Mouse (Mus musculus) stomach, adult 2 months (tissue): Measurements from ENCODE around the gene Bdkrb1. TPM values are rescaled to one million over a fixed set of nuclear protein-coding genes. Genes with fewer than 3 reads are reported as not detected.

Experiments
- polyA plus RNA-seq: library from polyadenylated mRNA; depleted of rRNA; stranded (reverse); fragments of >200 nt; gene quantifications from 2 replicates; pipeline ENCODE4 v1.2.3, GENCODE M21; 2012; rRNA removed

Gene Bdkrb1
- 1.7 and 1.9 TPM in 2 replicates for polyA plus RNA-seq

GRCm38 (mm10) chr12:105602581-105603210, at the start of gene Bdkrb1:
Gene Bdkrb1, plus strand, starts transcription at chr12:105603085.

GRCm38 (mm10) chr12:105562936-105563680, 39.8 kb upstream of the Bdkrb1 start, which contains the start of gene Bdkrb2:
Gene Bdkrb2, plus strand, starts transcription at chr12:105563226.

Other genes with a start within 250 kb of the Bdkrb1 start
- gene D430019H16Rik, start 149.2 kb upstream of the Bdkrb1 start, polyA plus RNA-seq, result 0.47 and 0.51 TPM in 2 replicates
- 2.4 and 2.9 TPM in 2 replicates for gene Bdkrb2, start 39.9 kb upstream of the Bdkrb1 start, polyA plus RNA-seq
- gene Gskip, start 81.7 kb downstream of the Bdkrb1 start, polyA plus RNA-seq, result 3.6 TPM in 2 replicates
- gene Atg2b, start 82.1 kb downstream of the Bdkrb1 start, polyA plus RNA-seq, result 2.9 and 4.0 TPM in 2 replicates
- gene Ak7, start 102.9 kb downstream of the Bdkrb1 start, polyA plus RNA-seq, result not detected in 2 replicates
- gene Papola, start 181.6 kb downstream of the Bdkrb1 start, polyA plus RNA-seq, result 13.6 and 14.0 TPM in 2 replicates